Mouse (Mus musculus) heart, embryonic 12.5 days (tissue): ENCODE measurements around the gene Gm36210. TPM values are rescaled to one million over a fixed set of nuclear protein-coding genes. Genes with fewer than 3 reads are reported as not detected.

Source experiments
- ATAC-seq: fragments of 200-750 bp; cut with Nextera tagmentation; 2 replicates; pipeline ENCODE4 v1.8.0; 2017; ENCODE audit warnings: moderate TSS enrichment, moderate library complexity; ENCODE audit not compliant: insufficient number of reproducible peaks, low FRiP score
- H3K27ac ChIP-seq: fragments of 300-500 bp; sonication (generic); 2 replicates; pipeline ENCODE4 v1.5.1; 2016; ENCODE audit warnings: mild to moderate bottlenecking, moderate library complexity; ENCODE audit not compliant: poor library complexity, severe bottlenecking
- H3K27me3 ChIP-seq: fragments of 300-500 bp; sonication (generic); replicated peaks from 2 replicates; pipeline ENCODE4 v1.6.1; 2016; ENCODE audit warnings: mild to moderate bottlenecking, moderate library complexity
- H3K36me3 ChIP-seq: fragments of 300-500 bp; sonication (generic); 2 replicates; pipeline ENCODE4 v1.6.1; 2016; ENCODE audit warnings: mild to moderate bottlenecking, moderate library complexity
- H3K4me1 ChIP-seq: fragments of 300-500 bp; sonication (generic); replicated peaks from 2 replicates; pipeline ENCODE4 v1.6.1; 2016; ENCODE audit warnings: mild to moderate bottlenecking
- H3K4me2 ChIP-seq: fragments of 300-500 bp; sonication (generic); 2 replicates; pipeline ENCODE4 v1.6.1; 2016; ENCODE audit warnings: mild to moderate bottlenecking, moderate library complexity
- H3K4me3 ChIP-seq: fragments of 300-500 bp; sonication (generic); 2 replicates; pipeline ENCODE4 v1.5.1; 2016; ENCODE audit warnings: mild to moderate bottlenecking
- H3K9ac ChIP-seq: fragments of 300-500 bp; sonication (generic); 2 replicates; pipeline ENCODE4 v1.6.1; 2016; ENCODE audit warnings: mild to moderate bottlenecking, moderate library complexity
- H3K9me3 ChIP-seq: fragments of 300-500 bp; sonication (generic); replicated peaks from 2 replicates; pipeline ENCODE4 v1.6.1; 2016; ENCODE audit warnings: mild to moderate bottlenecking, moderate library complexity
- WGBS: fragments of 180-500 bp; shearing (Covaris S2); methylation state at CpG from one replicate; pipeline ENCODE4 v1.1.7; 2016; 5-methylcytosine and 5-hydroxymethylcytosine counted together
- polyA plus RNA-seq: library from polyadenylated mRNA; unstranded; fragments of >200 nt; fragmentation: Nextera tagmentation; extraction: Ambion mirVana; gene quantifications from 2 replicates; pipeline ENCODE4 v1.2.1, GENCODE M21; 2016

Gene Gm36210
- polyA plus RNA-seq, result 0.27 and 0.30 TPM in 2 replicates

DNA sequence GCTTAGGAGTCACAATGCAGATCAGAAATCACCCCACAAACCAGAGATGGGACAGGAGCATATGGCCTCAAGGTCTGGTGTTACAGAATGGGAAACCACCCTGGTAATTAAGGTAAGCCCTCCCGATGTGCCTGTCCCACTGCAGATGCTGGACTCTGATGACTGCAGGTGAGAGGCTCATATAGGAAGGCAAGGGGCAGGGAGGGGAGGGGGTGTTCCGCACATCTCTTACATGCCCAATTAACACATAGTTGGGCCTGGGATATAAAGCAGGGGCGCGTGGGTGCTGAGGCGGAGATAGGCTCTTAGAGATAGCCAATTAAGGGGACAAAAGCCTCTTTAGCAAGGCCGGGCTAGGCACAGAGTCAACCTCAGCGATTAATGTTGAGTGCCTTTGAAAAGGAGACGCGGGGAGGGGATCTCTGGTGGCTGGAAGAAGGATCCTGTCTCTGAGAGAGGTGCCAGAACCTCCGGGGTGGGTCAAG lies at the start of gene Gm36210:
Gene Gm36210, minus strand, starts transcription at position 51 of the 485 bp plus-strand sequence.
- H3K9ac ChIP-seq, result no peak within 1 kb of the TSS
- WGBS, result 43% methylated on average over 10 of the region's 10 CpGs
- peaks cover 8% of the 10 kb centered on the region; the same call in 1 of the 2 replicates for H3K4me1 ChIP-seq
- H3K27ac ChIP-seq, result no peak within 1 kb of the TSS
- no peak within 1 kb of the TSS for H3K4me3 ChIP-seq
- no peaks in the 10 kb centered on the region for H3K36me3 ChIP-seq
- H3K9me3 ChIP-seq, result no peaks in the 10 kb centered on the region
- no peak for ATAC-seq
- 0 out of 2 replicates have a peak, but pooled peaks cover 6% of the 10 kb centered on the region for H3K27me3 ChIP-seq
- H3K4me2 ChIP-seq, result no peak within 1 kb of the TSS

DNA sequence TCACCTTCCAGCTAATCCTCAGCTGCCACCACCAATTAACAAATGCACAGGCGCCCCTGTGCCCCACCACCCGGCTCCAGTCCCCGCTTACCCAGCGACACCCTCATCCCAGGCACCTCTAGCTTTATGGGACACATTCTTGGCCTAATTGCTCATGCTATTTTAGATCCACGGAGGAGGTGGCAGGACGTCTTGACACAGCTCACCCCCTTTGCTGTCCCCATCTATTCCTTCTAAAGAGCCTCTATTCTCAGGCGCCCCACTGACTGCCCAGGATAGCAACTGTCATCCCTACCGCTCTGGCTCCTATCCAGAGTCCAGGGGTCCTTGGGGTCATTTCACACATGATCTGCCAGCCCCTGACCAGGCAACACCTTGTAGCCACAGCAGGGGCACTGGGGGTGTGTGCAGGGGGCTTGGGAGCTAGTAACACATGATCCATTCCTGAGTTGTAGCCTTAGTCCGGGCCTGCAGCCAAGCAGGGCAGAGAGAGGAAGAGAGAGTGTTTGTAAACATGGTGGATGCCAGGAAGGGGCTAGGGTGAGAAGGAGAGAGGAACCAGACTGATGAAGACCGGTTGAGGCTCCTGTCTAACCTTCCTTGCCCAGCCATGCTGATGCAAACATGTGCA lies 47.6 kb upstream of the Gm36210 start:
- Histone ChIP-seq H3K9ac (no peak overlapping the region; the same call in 1 of the 2 replicates), H3K4me3 (no peak overlapping the region), H3K4me1 (peaks cover 22% of the 10 kb centered on the region), H3K27ac (peak overlapping the region; percentile 59), H3K9me3 (no peaks in the 10 kb centered on the region), H3K27me3 (no peaks in the 10 kb centered on the region), H3K36me3 (no peaks in the 10 kb centered on the region), H3K4me2 (0 out of 2 replicates have a peak overlapping the region, but pooled peaks have one; percentile 2)
- 12% methylated on average over 10 of the region's 10 CpGs for WGBS
- peak; percentile 65 for ATAC-seq

DNA sequence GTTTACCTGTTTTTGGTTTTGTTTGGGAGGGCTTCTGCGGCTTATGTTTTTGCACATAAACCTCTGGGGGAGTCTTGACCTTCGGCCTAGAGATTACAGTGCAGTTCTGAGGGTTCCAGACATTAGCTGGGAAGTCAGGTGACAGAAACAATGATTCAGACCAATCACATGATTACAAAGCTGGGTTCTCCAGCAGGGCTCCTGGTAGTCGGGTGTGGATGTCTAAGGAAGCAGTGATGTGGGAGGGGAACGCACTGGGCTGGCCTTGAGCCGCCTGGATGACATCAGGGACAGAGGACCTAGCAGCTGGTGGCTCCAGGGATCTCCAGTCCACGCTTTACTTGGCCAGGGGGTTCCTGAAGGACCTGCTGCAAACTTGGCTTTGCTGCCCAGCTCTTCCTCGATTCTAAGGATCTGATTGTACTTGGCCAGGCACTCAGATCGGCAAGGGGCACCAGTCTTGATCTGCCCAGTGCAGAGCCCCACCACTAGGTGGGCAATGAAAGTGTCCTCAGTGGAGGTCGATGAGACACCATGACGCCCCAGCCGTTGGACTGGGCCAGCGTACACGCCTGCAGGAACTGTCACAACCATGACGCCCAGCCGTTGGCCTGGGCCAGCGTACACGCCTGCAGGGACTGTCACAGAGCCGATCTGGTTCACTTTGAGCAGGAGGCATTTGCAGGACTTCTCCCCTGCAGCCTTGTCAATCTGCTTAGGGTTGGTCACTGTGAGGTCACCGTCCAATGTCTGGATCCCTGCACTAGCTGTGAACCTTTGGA lies 44.4 kb upstream of the Gm36210 start:
- H3K36me3 ChIP-seq, result no peaks in the 10 kb centered on the region
- H3K4me2 ChIP-seq, result no peak overlapping the region
- no peaks in the 10 kb centered on the region for H3K9me3 ChIP-seq
- H3K27ac ChIP-seq, result no peak overlapping the region
- peaks cover 25% of the 10 kb centered on the region for H3K4me1 ChIP-seq
- no peak overlapping the region for H3K9ac ChIP-seq
- no peak for ATAC-seq
- WGBS, result 72% methylated on average over 19 of the region's 19 CpGs
- H3K4me3 ChIP-seq, result no peak overlapping the region
- no peaks in the 10 kb centered on the region for H3K27me3 ChIP-seq

DNA sequence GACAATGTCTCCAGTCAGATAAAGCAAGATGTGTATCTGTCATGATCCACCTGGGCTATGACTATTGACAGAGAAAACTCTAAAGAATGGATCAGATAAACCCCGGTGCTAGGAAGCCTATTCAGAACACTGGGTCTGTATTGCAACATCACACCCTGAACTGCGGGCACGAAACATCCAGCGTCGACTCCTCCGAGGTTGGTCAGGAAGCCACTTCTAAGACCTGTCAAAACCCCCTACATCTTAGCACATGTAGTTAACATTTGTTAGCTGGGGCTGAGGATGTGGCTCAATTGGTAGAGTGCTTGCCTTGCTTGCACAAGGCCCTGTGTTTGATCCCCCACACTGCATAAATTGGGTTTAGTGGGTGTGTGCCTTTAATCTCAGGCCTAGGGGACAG lies 42.1 kb upstream of the Gm36210 start:
- no peak for ATAC-seq
- Histone ChIP-seq H3K27ac (no peak overlapping the region), H3K36me3 (no peaks in the 10 kb centered on the region), H3K4me3 (no peak overlapping the region), H3K27me3 (0 out of 2 replicates have a peak, but pooled peaks cover 6% of the 10 kb centered on the region), H3K9ac (no peak overlapping the region), H3K9me3 (no peaks in the 10 kb centered on the region), H3K4me2 (no peak overlapping the region), H3K4me1 (peaks cover 14% of the 10 kb centered on the region)
- 41% methylated on average over 6 of the region's 6 CpGs for WGBS

DNA sequence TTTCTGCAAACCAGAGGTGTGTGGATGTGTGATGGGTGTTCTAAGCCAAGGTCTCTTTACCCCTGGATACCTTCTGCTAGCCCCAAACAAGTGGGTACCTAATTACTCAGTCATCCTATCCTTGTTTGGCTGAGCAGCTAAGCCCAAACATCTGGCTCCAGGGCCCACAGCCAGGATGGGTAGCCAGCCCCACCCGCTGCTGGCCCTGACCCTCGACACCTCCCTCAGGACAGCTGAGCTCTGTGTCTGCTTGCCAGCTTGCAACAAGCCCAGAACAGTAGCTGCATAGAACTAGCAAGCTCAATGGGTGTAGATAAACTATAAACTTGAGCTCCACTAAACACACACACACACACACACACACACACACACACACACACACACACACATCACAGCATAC lies 41.5 kb upstream of the Gm36210 start:
- no peak overlapping the region for H3K4me3 ChIP-seq
- H3K4me2 ChIP-seq, result no peak overlapping the region
- no peaks in the 10 kb centered on the region for H3K9me3 ChIP-seq
- ATAC-seq, result no peak
- H3K4me1 ChIP-seq, result peaks cover 12% of the 10 kb centered on the region
- 0 out of 2 replicates have a peak, but pooled peaks cover 6% of the 10 kb centered on the region for H3K27me3 ChIP-seq
- no peak overlapping the region for H3K27ac ChIP-seq
- 49% methylated on average over 2 of the region's 2 CpGs for WGBS
- no peak overlapping the region for H3K9ac ChIP-seq
- H3K36me3 ChIP-seq, result no peaks in the 10 kb centered on the region

DNA sequence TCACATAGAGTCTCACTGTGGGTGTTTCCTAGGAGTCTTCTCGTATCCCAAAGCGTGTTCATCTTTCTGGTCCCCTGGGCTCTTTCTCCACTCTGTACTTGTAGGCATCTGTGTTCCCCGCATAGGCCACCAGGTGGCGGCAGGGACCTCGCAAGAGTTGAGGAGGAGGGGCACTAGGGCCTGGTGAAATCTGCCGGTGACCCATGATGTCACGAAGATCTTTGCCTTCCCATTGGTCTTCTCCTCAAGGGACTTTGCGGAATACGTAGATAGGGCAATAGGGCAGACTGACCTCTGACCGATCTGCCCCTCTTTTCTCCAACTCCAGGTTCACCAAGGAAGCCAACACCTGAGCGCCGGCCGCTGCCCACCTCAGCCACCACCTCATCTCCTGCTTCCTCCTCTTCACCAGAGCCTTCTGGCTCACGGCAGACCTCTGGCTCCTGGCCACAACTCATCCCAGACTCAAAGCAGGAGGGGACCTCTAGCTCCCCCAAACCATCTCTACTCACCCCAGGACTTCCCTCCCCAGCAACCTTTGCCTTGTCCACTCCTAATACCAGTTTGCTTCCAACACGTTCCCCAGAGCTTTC lies 37.0 kb upstream of the Gm36210 start:
- H3K36me3 ChIP-seq, result no peaks in the 10 kb centered on the region
- H3K9me3 ChIP-seq, result no peaks in the 10 kb centered on the region
- no peaks in the 10 kb centered on the region for H3K4me1 ChIP-seq
- peak overlapping the region; percentile 37 for H3K4me3 ChIP-seq
- H3K27ac ChIP-seq, result no peak overlapping the region
- H3K4me2 ChIP-seq, result peak overlapping the region; percentile 67
- 12% methylated on average over 15 of the region's 15 CpGs for WGBS
- H3K9ac ChIP-seq, result peak overlapping the region; percentile 32; the same call in 1 of the 2 replicates
- ATAC-seq, result peak; percentile 78
- H3K27me3 ChIP-seq, result 0 out of 2 replicates have a peak, but pooled peaks cover 6% of the 10 kb centered on the region

DNA sequence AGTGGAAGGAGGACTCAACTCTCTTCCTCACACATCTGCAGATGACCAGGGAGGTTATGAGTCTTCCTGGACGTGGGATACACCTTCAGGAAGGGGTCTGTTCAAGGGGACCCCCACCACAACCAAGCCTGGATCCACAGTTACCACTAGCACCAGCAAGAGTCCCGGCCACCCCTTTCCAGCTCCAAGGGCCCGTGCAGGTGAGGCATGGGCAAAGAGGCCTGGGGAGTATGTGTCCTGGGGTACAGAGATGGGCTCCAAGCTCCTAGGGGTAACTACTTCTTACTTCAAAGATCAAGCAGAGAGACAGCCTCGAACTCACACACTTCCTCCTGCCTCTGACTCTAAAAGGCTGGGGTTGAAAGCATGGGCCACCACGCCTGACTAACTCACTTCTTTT lies 36.4 kb upstream of the Gm36210 start:
- ATAC-seq, result no peak
- no peaks in the 10 kb centered on the region for H3K9me3 ChIP-seq
- H3K27ac ChIP-seq, result no peak overlapping the region
- H3K4me3 ChIP-seq, result no peak overlapping the region
- H3K27me3 ChIP-seq, result 0 out of 2 replicates have a peak, but pooled peaks cover 6% of the 10 kb centered on the region
- WGBS, result 38% methylated on average over 5 of the region's 5 CpGs
- H3K4me1 ChIP-seq, result no peaks in the 10 kb centered on the region
- no peak overlapping the region for H3K4me2 ChIP-seq
- no peaks in the 10 kb centered on the region for H3K36me3 ChIP-seq
- H3K9ac ChIP-seq, result no peak overlapping the region

DNA sequence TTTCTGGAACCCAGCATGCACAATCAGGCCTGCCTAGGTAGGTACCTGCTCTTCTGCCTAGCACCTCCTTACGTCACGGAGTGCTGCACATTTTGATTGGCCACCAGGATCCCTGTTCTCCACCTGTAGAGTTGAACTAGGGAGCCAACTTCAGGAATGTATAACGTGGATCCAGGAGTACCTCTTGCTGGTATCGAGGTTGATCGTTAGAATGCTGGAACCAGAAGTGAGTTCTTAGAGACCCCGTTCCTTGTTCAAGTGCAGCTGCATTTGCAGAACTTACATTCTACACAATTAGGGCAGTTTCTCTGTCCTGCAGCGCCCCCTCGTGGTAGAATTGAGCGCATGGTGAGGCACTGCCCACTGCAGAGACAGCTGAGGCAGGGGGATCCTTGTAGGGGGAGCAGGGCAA lies 33.8 kb upstream of the Gm36210 start:
- H3K4me1 ChIP-seq, result no peaks in the 10 kb centered on the region
- no peak overlapping the region for H3K4me3 ChIP-seq
- H3K36me3 ChIP-seq, result no peaks in the 10 kb centered on the region
- ATAC-seq, result no peak
- WGBS, result 17% methylated on average over 9 of the region's 9 CpGs
- H3K27ac ChIP-seq, result no peak overlapping the region
- 0 out of 2 replicates have a peak, but pooled peaks cover 6% of the 10 kb centered on the region for H3K27me3 ChIP-seq
- H3K9me3 ChIP-seq, result no peaks in the 10 kb centered on the region
- no peak overlapping the region for H3K4me2 ChIP-seq
- no peak overlapping the region for H3K9ac ChIP-seq

DNA sequence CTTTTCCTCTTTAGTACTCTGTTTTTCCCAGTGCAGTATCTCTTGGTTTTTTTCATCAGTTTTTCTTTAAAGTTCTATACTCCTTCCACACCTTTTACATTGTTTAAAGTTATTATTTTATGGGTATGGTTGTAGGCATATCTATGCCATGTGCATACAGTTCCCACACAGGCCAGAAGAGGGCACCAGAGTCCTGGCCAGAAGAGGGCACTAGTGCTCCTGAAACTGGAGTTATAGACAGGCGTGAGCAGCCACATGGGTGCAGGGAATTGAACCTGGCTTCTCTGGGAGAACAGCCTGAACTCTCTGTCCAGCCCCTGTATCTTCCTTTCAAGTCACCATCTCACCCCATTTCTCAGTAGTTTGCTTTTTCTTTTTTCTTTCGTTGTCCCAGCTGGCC lies 32.1 kb upstream of the Gm36210 start:
- Histone ChIP-seq H3K4me3 (no peak overlapping the region), H3K9me3 (0 out of 2 replicates have a peak, but pooled peaks cover 3% of the 10 kb centered on the region), H3K36me3 (no peaks in the 10 kb centered on the region), H3K4me2 (no peak overlapping the region), H3K9ac (no peak overlapping the region), H3K27me3 (no peaks in the 10 kb centered on the region), H3K4me1 (no peaks in the 10 kb centered on the region), H3K27ac (no peak overlapping the region)
- WGBS, result 23% methylated on average over 2 of the region's 2 CpGs
- ATAC-seq, result no peak

DNA sequence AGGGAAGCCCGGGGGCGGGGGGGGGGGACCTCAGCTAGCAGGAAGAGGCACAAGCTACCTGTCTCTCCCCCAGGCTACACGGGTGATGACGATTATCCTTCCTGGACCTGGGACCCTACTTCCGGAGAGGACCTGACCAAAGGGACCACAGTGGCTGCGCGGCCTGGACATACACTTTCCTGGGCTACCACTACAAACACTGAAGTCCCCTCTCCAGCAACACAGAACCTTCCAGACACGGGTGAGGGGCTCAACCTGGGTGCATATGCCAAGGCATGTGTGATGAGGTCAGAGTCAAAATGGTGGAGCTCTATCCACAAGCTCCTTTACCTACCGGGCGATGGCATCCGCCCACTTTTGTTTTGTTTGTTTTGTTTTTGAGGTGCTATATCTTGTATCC lies 31.1 kb upstream of the Gm36210 start:
- no peak overlapping the region for H3K4me2 ChIP-seq
- 75% methylated on average over 11 of the region's 11 CpGs for WGBS
- H3K4me3 ChIP-seq, result no peak overlapping the region
- no peak overlapping the region for H3K9ac ChIP-seq
- no peak for ATAC-seq
- H3K36me3 ChIP-seq, result no peaks in the 10 kb centered on the region
- no peak overlapping the region for H3K27ac ChIP-seq
- 0 out of 2 replicates have a peak, but pooled peaks cover 3% of the 10 kb centered on the region for H3K9me3 ChIP-seq
- H3K4me1 ChIP-seq, result no peaks in the 10 kb centered on the region
- no peaks in the 10 kb centered on the region for H3K27me3 ChIP-seq

DNA sequence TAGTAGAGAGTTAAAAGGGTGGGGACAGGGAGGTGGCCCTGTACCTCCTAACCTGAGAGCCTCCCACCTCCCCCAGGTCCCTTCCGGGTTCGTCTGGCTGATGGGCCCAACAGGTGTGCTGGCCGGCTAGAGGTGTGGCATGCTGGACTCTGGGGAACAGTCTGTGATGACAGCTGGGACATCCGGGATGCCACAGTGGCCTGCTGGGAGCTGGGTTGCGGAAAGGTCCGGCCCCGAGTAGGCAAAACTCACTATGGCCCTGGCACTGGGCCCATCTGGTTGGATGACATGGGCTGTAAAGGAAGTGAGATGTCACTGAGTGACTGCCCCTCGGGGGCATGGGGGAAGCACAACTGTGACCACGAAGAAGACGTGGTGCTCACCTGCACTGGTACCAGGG lies 30.5 kb upstream of the Gm36210 start:
- Histone ChIP-seq H3K9me3 (0 out of 2 replicates have a peak, but pooled peaks cover 3% of the 10 kb centered on the region), H3K4me3 (no peak overlapping the region), H3K36me3 (no peaks in the 10 kb centered on the region), H3K4me2 (no peak overlapping the region), H3K27ac (no peak overlapping the region), H3K9ac (no peak overlapping the region), H3K27me3 (no peaks in the 10 kb centered on the region), H3K4me1 (no peaks in the 10 kb centered on the region)
- no peak for ATAC-seq
- WGBS, result 72% methylated on average over 10 of the region's 10 CpGs
